Mouse (Mus musculus) MEL (cell line): ENCODE data around the gene Etv2. TPM values are rescaled to one million over a fixed set of nuclear protein-coding genes. Genes with fewer than 3 reads are reported as not detected.

ENCODE experiments used
- DNase-seq: peaks from one replicate; pipeline ENCODE4 v3.0.0; 2011; ENCODE audit warnings: low read depth, low spot score
- H3K27ac ChIP-seq: 2 replicates; pipeline ENCODE4 v1.5.1; 2012; ENCODE audit warnings: low read depth, mild to moderate bottlenecking, control low read depth, low read length, moderate library complexity; ENCODE audit not compliant: control insufficient read depth
- H3K27me3 ChIP-seq, 2 experiments: fragments of 150-350 bp in 1 of 2; sonication (generic) in 1 of 2; 2 replicates each; pipeline ENCODE4 v1.6.1; 2012; ENCODE audit warnings: low read length in 2 of 2, mild to moderate bottlenecking in 2 of 2, improper control_type of control experiment in 1 of 2, moderate library complexity in 1 of 2; ENCODE audit not compliant: insufficient read depth in 2 of 2, control insufficient read depth in 1 of 2
- H3K36me3 ChIP-seq, 2 experiments: 2 replicates each; pipeline ENCODE4 v1.6.1; 2012 to 2014; ENCODE audit warnings: low read length in 2 of 2, improper control_type of control experiment in 1 of 2, inconsistent platforms in 1 of 2, mild to moderate bottlenecking in 1 of 2; ENCODE audit not compliant: insufficient read depth in 2 of 2, control insufficient read depth in 1 of 2
- H3K4me1 ChIP-seq, 2 experiments: fragments of 150-350 bp in 1 of 2; sonication (generic) in 1 of 2; 2 replicates each; pipeline ENCODE4 v1.6.1; 2012; ENCODE audit warnings: low read length in 2 of 2, improper control_type of control experiment in 1 of 2, mild to moderate bottlenecking in 1 of 2; ENCODE audit not compliant: insufficient read depth in 2 of 2, control insufficient read depth in 1 of 2
- H3K4me3 ChIP-seq, 2 experiments: fragments of 150-350 bp in 1 of 2; sonication (generic) in 1 of 2; 2 replicates each; pipeline ENCODE4 v1.5.1; 2012; ENCODE audit warnings: low read depth in 2 of 2, low read length in 2 of 2, mild to moderate bottlenecking in 2 of 2, moderate library complexity in 2 of 2, control low read depth in 1 of 2, improper control_type of control experiment in 1 of 2; ENCODE audit not compliant: control insufficient read depth in 1 of 2, insufficient read depth in 1 of 2
- H3K79me2 ChIP-seq: 2 replicates; pipeline ENCODE4 v1.6.1; 2012; ENCODE audit warnings: mild to moderate bottlenecking, low read length, moderate library complexity; ENCODE audit not compliant: control insufficient read depth, poor library complexity, insufficient read depth
- H3K9ac ChIP-seq: 2 replicates; pipeline ENCODE4 v1.6.1; 2012; ENCODE audit warnings: low read depth, mild to moderate bottlenecking, control low read depth, low read length, moderate library complexity; ENCODE audit not compliant: control insufficient read depth, poor library complexity, severe bottlenecking
- H3K9me3 ChIP-seq: fragments of 150-350 bp; sonication (generic); replicated peaks from 2 replicates; pipeline ENCODE4 v1.6.1; 2012; ENCODE audit warnings: mild to moderate bottlenecking, low read length, improper control_type of control experiment, moderate library complexity; ENCODE audit not compliant: insufficient read depth
- BHLHE40 ChIP-seq: IDR thresholded peaks from 2 replicates; pipeline ENCODE4 v1.6.1; 2012; ENCODE audit warnings: low read depth, mild to moderate bottlenecking, inconsistent platforms, low read length, improper control_type of control experiment, borderline replicate concordance
- CHD1 ChIP-seq: IDR thresholded peaks from 2 replicates; pipeline ENCODE4 v1.6.1; 2012; ENCODE audit warnings: low read depth, mild to moderate bottlenecking, inconsistent platforms, low read length, improper control_type of control experiment
- CTCF ChIP-seq, 3 experiments: IDR thresholded peaks in 2 of 3; conservative IDR thresholded peaks in 1 of 3; 2 replicates each; pipeline ENCODE4 v1.5.1; 2011 to 2012; ENCODE audit warnings: low read length in 3 of 3, low read depth in 2 of 3, mild to moderate bottlenecking in 2 of 3, improper control_type of control experiment in 1 of 3, inconsistent platforms in 1 of 3, mixed read lengths in 1 of 3, moderate library complexity in 1 of 3; ENCODE audit not compliant: control insufficient read depth in 1 of 3, insufficient read depth in 1 of 3, poor library complexity in 1 of 3, severe bottlenecking in 1 of 3
- ELF1 ChIP-seq: IDR thresholded peaks from 2 replicates; pipeline ENCODE4 v1.6.1; 2014; ENCODE audit warnings: low read depth, mild to moderate bottlenecking, inconsistent platforms, low read length, improper control_type of control experiment, moderate library complexity
- EP300 ChIP-seq, 2 experiments: IDR thresholded peaks; 2 replicates each; pipeline ENCODE4 v1.6.1; 2011; ENCODE audit warnings: improper control_type of control experiment in 2 of 2, low read length in 2 of 2, low read depth in 1 of 2, mild to moderate bottlenecking in 1 of 2
- ETS1 ChIP-seq: IDR thresholded peaks from 2 replicates; pipeline ENCODE4 v1.6.1; 2012; ENCODE audit warnings: low read depth, mild to moderate bottlenecking, inconsistent platforms, low read length, improper control_type of control experiment, moderate library complexity
- GATA1 ChIP-seq: IDR thresholded peaks from 2 replicates; pipeline ENCODE4 v1.6.1; 2011; ENCODE audit warnings: low read depth, low read length, improper control_type of control experiment
- KAT2A ChIP-seq: conservative IDR thresholded peaks from 2 replicates; pipeline ENCODE4 v1.6.1; 2012; ENCODE audit warnings: low read depth, low read length, improper control_type of control experiment, inconsistent platforms
- MAX ChIP-seq: IDR thresholded peaks from 2 replicates; pipeline ENCODE4 v1.6.1; 2011; ENCODE audit warnings: low read length, improper control_type of control experiment
- MAZ ChIP-seq: IDR thresholded peaks from 2 replicates; pipeline ENCODE4 v1.6.1; 2012; ENCODE audit warnings: low read depth, mild to moderate bottlenecking, inconsistent platforms, low read length, improper control_type of control experiment
- MEF2A ChIP-seq: IDR thresholded peaks from 2 replicates; pipeline ENCODE4 v1.6.1; 2014; ENCODE audit warnings: low read depth, mild to moderate bottlenecking, inconsistent platforms, low read length, improper control_type of control experiment; ENCODE audit not compliant: poor library complexity, insufficient replicate concordance, severe bottlenecking; ENCODE audit errors: extremely low read depth
- MYB ChIP-seq: IDR thresholded peaks from 2 replicates; pipeline ENCODE4 v1.6.1; 2011; ENCODE audit warnings: mild to moderate bottlenecking, low read depth, low read length, improper control_type of control experiment
- NELFE ChIP-seq: IDR thresholded peaks from 2 replicates; pipeline ENCODE4 v1.6.1; 2011; ENCODE audit warnings: low read depth, low read length, improper control_type of control experiment
- RAD21 ChIP-seq: IDR thresholded peaks from 2 replicates; pipeline ENCODE4 v1.6.1; 2011; ENCODE audit warnings: mild to moderate bottlenecking, low read depth, low read length, improper control_type of control experiment
- RCOR1 ChIP-seq: IDR thresholded peaks from 2 replicates; pipeline ENCODE4 v1.6.1; 2012; ENCODE audit warnings: low read depth, mild to moderate bottlenecking, inconsistent platforms, low read length, improper control_type of control experiment
- SMC3 ChIP-seq: IDR thresholded peaks from 2 replicates; pipeline ENCODE4 v1.6.1; 2011; ENCODE audit warnings: low read depth, low read length, improper control_type of control experiment
- TBP ChIP-seq: IDR thresholded peaks from 2 replicates; pipeline ENCODE4 v1.8.0; 2011; ENCODE audit warnings: low read depth, low read length, improper control_type of control experiment
- UBTF ChIP-seq: IDR thresholded peaks from 2 replicates; pipeline ENCODE4 v1.6.1; 2012; ENCODE audit warnings: low read depth, mild to moderate bottlenecking, inconsistent platforms, low read length, improper control_type of control experiment, moderate library complexity, borderline replicate concordance; ENCODE audit not compliant: insufficient read depth
- USF1 ChIP-seq: IDR thresholded peaks from 2 replicates; pipeline ENCODE4 v1.6.1; 2014; ENCODE audit warnings: low read depth, mild to moderate bottlenecking, inconsistent platforms, low read length, improper control_type of control experiment, moderate library complexity
- USF2 ChIP-seq, 2 experiments: IDR thresholded peaks; 2 replicates each; pipeline ENCODE4 v1.6.1; 2011 to 2012; ENCODE audit warnings: improper control_type of control experiment in 2 of 2, low read length in 2 of 2, borderline replicate concordance in 1 of 2, inconsistent platforms in 1 of 2, low read depth in 1 of 2, mild to moderate bottlenecking in 1 of 2; ENCODE audit not compliant: insufficient read depth in 1 of 2
- ZC3H11A ChIP-seq: IDR thresholded peaks from 2 replicates; pipeline ENCODE4 v1.6.1; 2012; ENCODE audit warnings: low read depth, mild to moderate bottlenecking, inconsistent platforms, low read length, improper control_type of control experiment
- ZNF384 ChIP-seq: IDR thresholded peaks from 2 replicates; pipeline ENCODE4 v1.6.1; 2012; ENCODE audit warnings: low read depth, mild to moderate bottlenecking, inconsistent platforms, low read length, improper control_type of control experiment
- polyA plus RNA-seq, 2 experiments: library from polyadenylated mRNA; stranded (reverse) in 1 of 2; unstranded in 1 of 2; fragments of >175 nt in 1 of 2; fragments of >200 nt in 1 of 2; gene quantifications; 2 replicates each; pipeline versions ENCODE4 v1.2.1 to v1.2.4; 2012; ENCODE audit warnings: low replicate concordance in 2 of 2, low read depth in 1 of 2; ENCODE audit not compliant: insufficient read length in 2 of 2, insufficient read depth in 1 of 2, missing spikeins in 1 of 2
- total RNA-seq: library from RNA; depleted of rRNA; stranded (reverse); fragments of 300-350 nt; gene quantifications from 2 replicates; pipeline ENCODE4 v1.2.3, GENCODE M21; 2012

Gene Etv2
- total and polyA plus RNA-seq, 3 experiments, result 0.15 TPM; not detected in 2

DNA sequence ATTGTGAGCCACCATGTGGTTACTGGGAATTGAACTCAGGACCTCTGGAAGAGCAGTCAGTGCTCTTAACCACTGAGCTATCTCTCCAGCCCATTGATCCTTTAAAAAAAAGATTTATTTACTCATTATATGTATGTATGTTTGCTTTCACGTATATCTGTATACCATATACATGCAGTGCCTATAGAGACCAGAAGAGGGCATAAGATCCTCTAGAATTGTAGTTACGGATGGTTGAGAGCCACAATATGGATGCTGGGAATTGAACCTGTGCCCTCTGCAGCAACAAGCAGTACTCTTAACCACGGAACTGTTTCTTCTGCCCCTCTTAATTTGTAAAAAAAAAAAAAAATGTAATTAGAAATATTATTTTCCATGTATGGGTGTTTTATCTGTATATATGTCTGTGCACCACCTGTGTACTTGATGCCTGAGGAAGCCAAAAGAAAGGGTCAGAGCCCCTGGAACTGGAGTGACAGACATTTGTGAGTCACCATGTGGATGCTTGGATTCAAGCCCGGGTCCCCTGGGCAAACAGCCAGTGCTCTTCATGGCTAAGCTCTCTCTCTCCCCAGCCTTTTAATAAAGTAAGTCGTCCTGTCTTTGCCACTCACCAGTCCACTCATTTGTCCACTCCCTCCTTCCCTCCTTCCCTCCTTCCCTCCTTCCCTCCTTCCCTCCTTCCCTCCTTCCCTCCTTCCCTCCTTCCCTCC, 42.8 kb upstream of the Etv2 start:
- no peak overlapping the region for H3K4me3 ChIP-seq
- H3K36me3 ChIP-seq, result no peaks in the 10 kb centered on the region
- peaks cover 5 to 11% of the 10 kb centered on the region in 2 experiments for H3K27me3 ChIP-seq
- H3K4me1 ChIP-seq, result no peaks in the 10 kb centered on the region
- DNase-seq, result peak; percentile 44
- peak; percentile 58 for TF ChIP-seq RAD21
- TF ChIP-seq SMC3, result peak; percentile 58
- peak in 2 of 3 experiments; percentile 45 to 54; a peak in 4 of 6 replicates for TF ChIP-seq CTCF (IDR thresholded peaks at IDR 0.05 in 2 of 3, conservative IDR thresholded peaks at IDR 0.05 in 1 of 3; ENCODE audit: control insufficient read depth in 1 of 3, insufficient read depth in 1 of 3, low read depth in 2 of 3, low read length in 3 of 3, poor library complexity in 1 of 3, severe bottlenecking in 1 of 3)
- peak; percentile 46; the same call in 1 of the 2 replicates for TF ChIP-seq ZC3H11A
- no peak for TF ChIP-seq KAT2A
- TF ChIP-seq, all 39 proteins: peak for 4
- Histone ChIP-seq H3K27ac (no peak overlapping the region), H3K9me3 (no peaks in the 10 kb centered on the region), H3K79me2 (no peaks in the 10 kb centered on the region), H3K9ac (no peak overlapping the region)

DNA sequence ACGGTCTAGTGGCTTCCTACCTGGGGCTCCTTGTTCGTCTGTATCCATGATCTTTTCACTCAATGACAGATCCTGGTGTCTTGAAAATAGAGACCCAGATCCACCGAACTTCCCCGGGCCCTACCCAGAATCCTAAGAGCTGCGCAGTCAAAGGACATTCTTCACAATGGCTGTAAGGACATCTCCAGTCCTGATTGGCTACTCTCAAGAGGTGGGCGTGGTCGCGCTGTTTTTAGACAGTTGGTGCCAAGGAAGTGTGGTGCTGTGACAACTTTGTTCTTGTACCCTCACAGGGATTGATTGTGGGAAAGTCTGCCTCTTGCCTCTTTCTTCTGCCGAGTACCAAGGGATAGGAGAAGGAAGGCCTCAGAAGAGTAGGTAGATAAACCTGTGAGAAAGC, 35.8 kb upstream of the Etv2 start, which contains the start of gene Pmis2:
TSS of gene Pmis2 (minus strand) at position 126 of the 400 bp plus-strand sequence.
- no peak within 1 kb of the TSS for H3K27ac ChIP-seq
- H3K9ac ChIP-seq, result no peak within 1 kb of the TSS
- DNase-seq, result peak; percentile 19

DNA sequence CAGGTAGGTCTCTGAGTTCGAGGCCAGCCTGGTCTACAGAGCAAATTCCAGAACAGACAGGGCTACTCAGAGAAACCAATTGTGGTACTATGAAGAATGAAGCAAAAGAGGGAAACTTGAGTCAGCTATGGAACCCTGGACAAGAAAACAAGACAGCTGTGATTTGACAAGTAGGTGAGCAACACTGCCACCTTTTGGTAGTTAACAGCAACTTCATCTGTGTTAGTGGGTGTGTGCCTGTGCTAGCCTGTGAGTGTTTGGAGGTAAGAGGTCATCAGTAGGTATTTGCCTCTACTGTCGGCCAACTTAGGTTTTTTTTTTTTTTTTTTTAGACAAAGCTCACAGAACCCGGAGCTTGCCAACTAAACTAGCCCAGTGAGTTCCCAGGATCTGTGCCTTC, 33.6 kb upstream of the Etv2 start:
- no peak overlapping the region for H3K9ac ChIP-seq
- DNase-seq, result peak; percentile 79

More for the DNA sequence above, 35.8 kb upstream of the Etv2 start, which contains the start of gene Pmis2:
- Histone ChIP-seq H3K4me1 (no peaks in the 10 kb centered on the region), H3K36me3 (no peaks in the 10 kb centered on the region), H3K4me3 (no peak within 1 kb of the TSS), H3K27me3 (peaks cover 2 to 9% of the 10 kb centered on the region in 2 experiments), H3K9me3 (no peaks in the 10 kb centered on the region), H3K79me2 (no peaks in the 10 kb centered on the region)
- TF ChIP-seq USF1, result no peak
- no peak for TF ChIP-seq UBTF
- TF ChIP-seq NELFE, result no peak
- no peak for TF ChIP-seq SMC3
- no peak for TF ChIP-seq GATA1
- no peak for TF ChIP-seq MYB
- no peak for TF ChIP-seq MEF2A
- no peak for TF ChIP-seq ZC3H11A
- no peak for TF ChIP-seq RAD21

More for the DNA sequence above, 33.6 kb upstream of the Etv2 start:
- H3K79me2 ChIP-seq, result peaks cover 3% of the 10 kb centered on the region; the same call in 1 of the 2 replicates
- peaks cover 0 to 6% of the 10 kb centered on the region in 2 experiments; a peak in 3 of 4 replicates for H3K27me3 ChIP-seq
- H3K9me3 ChIP-seq, result no peaks in the 10 kb centered on the region
- H3K36me3 ChIP-seq, result no peaks in the 10 kb centered on the region
- no peak overlapping the region for H3K4me3 ChIP-seq
- H3K27ac ChIP-seq, result no peak overlapping the region
- TF ChIP-seq MAZ (no peak), RCOR1 (no peak), CHD1 (no peak), USF2 (IDR thresholded peaks at IDR 0.05; ENCODE audit: borderline replicate concordance in 1 of 2, insufficient read depth in 1 of 2, low read depth in 1 of 2, low read length in 2 of 2) (no peak), ELF1 (no peak), TBP (no peak), EP300 (IDR thresholded peaks at IDR 0.05; ENCODE audit: low read depth in 1 of 2, low read length in 2 of 2) (no peak), RAD21 (peak; percentile 56), BHLHE40 (no peak), MAX (no peak), CTCF (IDR thresholded peaks at IDR 0.05 in 2 of 3, conservative IDR thresholded peaks at IDR 0.05 in 1 of 3; ENCODE audit: control insufficient read depth in 1 of 3, insufficient read depth in 1 of 3, low read depth in 2 of 3, low read length in 3 of 3, poor library complexity in 1 of 3, severe bottlenecking in 1 of 3) (peak; percentile 46 to 78 (median 78)), ETS1 (no peak), ZNF384 (no peak), SMC3 (peak; percentile 62)
- H3K4me1 ChIP-seq, result no peaks in the 10 kb centered on the region
